Mouse (Mus musculus) cerebellum, postnatal 10 days (tissue): Measurements from ENCODE around the gene Slx4ip.

Experiments used
- DNase-seq, 2 experiments: peaks; one replicate each; pipeline ENCODE4 v3.0.0; 2021; ENCODE audit warnings: mixed read lengths in 2 of 2

Gene Slx4ip

GRCm38 (mm10) chr2:136947937-136948336, 56.9 kb downstream of the Slx4ip start:
- DNase-seq = no peak

- peak; percentile 39 to 50 for DNase-seq
Observed at GRCm38 (mm10) chr2:136952238-136952637, 61.2 kb downstream of the Slx4ip start.

GRCm38 (mm10) chr2:136955726-136956571, 64.9 kb downstream of the Slx4ip start:
- no peak for DNase-seq

GRCm38 (mm10) chr2:136958697-136959096, 67.7 kb downstream of the Slx4ip start:
- no peak for DNase-seq

- DNase-seq = peak; percentile 77 to 85
Observed at GRCm38 (mm10) chr2:136975774-136976173, 84.8 kb downstream of the Slx4ip start.

- DNase-seq = no peak
Observed at GRCm38 (mm10) chr2:136979056-136979772, 88.2 kb downstream of the Slx4ip start.

- DNase-seq = no peak
Observed at GRCm38 (mm10) chr2:136981062-136981879, 90.3 kb downstream of the Slx4ip start.

GRCm38 (mm10) chr2:136983959-136984358, 92.9 kb downstream of the Slx4ip start:
- DNase-seq = no peak

- DNase-seq = no peak
Observed at GRCm38 (mm10) chr2:136985998-136986730, 95.1 kb downstream of the Slx4ip start.

GRCm38 (mm10) chr2:136993116-136993515, 102.1 kb downstream of the Slx4ip start:
- no peak for DNase-seq

GRCm38 (mm10) chr2:136997104-136997503, 106.1 kb downstream of the Slx4ip start:
- peak; percentile 65 to 71 for DNase-seq

- DNase-seq = no peak
Observed at GRCm38 (mm10) chr2:137002031-137002430, 111.0 kb downstream of the Slx4ip start.

GRCm38 (mm10) chr2:137006656-137007055, 115.6 kb downstream of the Slx4ip start:
- DNase-seq = no peak

- DNase-seq = no peak
Observed at GRCm38 (mm10) chr2:137011980-137012379, 121.0 kb downstream of the Slx4ip start.

GRCm38 (mm10) chr2:137013151-137013550, 122.1 kb downstream of the Slx4ip start:
- DNase-seq = no peak

GRCm38 (mm10) chr2:137013811-137014350, 122.9 kb downstream of the Slx4ip start:
- no peak for DNase-seq

GRCm38 (mm10) chr2:137014423-137014822, 123.4 kb downstream of the Slx4ip start:
- DNase-seq = no peak

GRCm38 (mm10) chr2:137044122-137044521, 153.1 kb downstream of the Slx4ip start:
- no peak for DNase-seq

- no peak for DNase-seq
Observed at GRCm38 (mm10) chr2:137049367-137049766, 158.3 kb downstream of the Slx4ip start.

GRCm38 (mm10) chr2:137049906-137050305, 158.9 kb downstream of the Slx4ip start:
- no peak for DNase-seq

GRCm38 (mm10) chr2:137063829-137064228, 172.8 kb downstream of the Slx4ip start:
- no peak for DNase-seq

- no peak for DNase-seq
Observed at GRCm38 (mm10) chr2:137064513-137064912, 173.5 kb downstream of the Slx4ip start.
